ENCODE assay signal across 20 mouse cellular contexts in genomic region chr7:117411874-117412273, GRCm38 (mm10). TPM values are rescaled to one million over a fixed set of nuclear protein-coding genes. Genes with fewer than 3 reads are reported as not detected.
DNase-seq lines count a peak whose midpoint lies in the region; ATAC-seq lines count a peak whose summit lies in the region.
"Had no signal": no experiment of that assay in that cellular context is flagged by ENCODE, and none has a peak within 500 bp of the region (broad histone marks: within the 10 kb centered on the region; RNA-seq: fewer than 3 reads in every experiment).

No protein-coding gene starts in this region.

- H3K4me2 ChIP-seq in heart, embryonic 13.5 days: no peak overlapping the region
- H3K4me2 ChIP-seq in midbrain, embryonic 11.5 days: no peak overlapping the region
- H3K4me2 ChIP-seq in midbrain, embryonic 14.5 days (ENCODE audit: low read length): no peak overlapping the region
- H3K4me2 ChIP-seq: heart, embryonic 15.5 days; hindbrain, embryonic 14.5 days; midbrain, embryonic 15.5 days; neural tube, embryonic 12.5 days had no signal

- H3K27ac ChIP-seq in heart, embryonic 13.5 days (replicated peaks): peak overlapping the region; percentile 32; the same call in 1 of the 2 replicates
- H3K27ac ChIP-seq in midbrain, embryonic 11.5 days (ENCODE audit: low read depth, low read length): no peak overlapping the region
- no peak overlapping the region for H3K27ac ChIP-seq in midbrain, embryonic 14.5 days (replicated peaks; ENCODE audit: low read depth, low read length)
- H3K27ac ChIP-seq: heart, adult 2 months; heart, embryonic 15.5 days; hindbrain, embryonic 14.5 days; midbrain, embryonic 15.5 days; neural tube, embryonic 12.5 days had no signal

- no peak overlapping the region for H3K4me3 ChIP-seq in heart, embryonic 13.5 days
- no peak overlapping the region for H3K4me3 ChIP-seq in midbrain, embryonic 11.5 days (ENCODE audit: low read depth, low read length)
- H3K4me3 ChIP-seq in midbrain, embryonic 14.5 days (replicated peaks; ENCODE audit: low read depth, low read length): no peak overlapping the region
- H3K4me3 ChIP-seq: heart, adult 2 months; heart, embryonic 15.5 days; midbrain, embryonic 15.5 days; neural tube, embryonic 12.5 days had no signal

- H3K9ac ChIP-seq in heart, embryonic 13.5 days: no peak overlapping the region
- no peak overlapping the region for H3K9ac ChIP-seq in midbrain, embryonic 11.5 days (ENCODE audit: low read length)
- no peak overlapping the region for H3K9ac ChIP-seq in midbrain, embryonic 14.5 days (replicated peaks; ENCODE audit: low read length)
- H3K9ac ChIP-seq: heart, embryonic 15.5 days; hindbrain, embryonic 14.5 days; midbrain, embryonic 15.5 days; neural tube, embryonic 12.5 days had no signal

- WGBS in heart, embryonic 13.5 days: 89% methylated on average over 2 of the region's 2 CpGs
- 95% methylated on average over 2 of the region's 2 CpGs for WGBS in midbrain, embryonic 11.5 days
- 94% methylated on average over 2 of the region's 2 CpGs for WGBS in midbrain, embryonic 14.5 days

- H3K9me3 ChIP-seq in heart, embryonic 13.5 days: no peaks in the 10 kb centered on the region
- no peaks in the 10 kb centered on the region for H3K9me3 ChIP-seq in midbrain, embryonic 11.5 days (ENCODE audit: control insufficient read depth, low read length)
- no peaks in the 10 kb centered on the region for H3K9me3 ChIP-seq in midbrain, embryonic 14.5 days (ENCODE audit: control insufficient read depth, low read length)
- H3K9me3 ChIP-seq: heart, embryonic 15.5 days; midbrain, embryonic 15.5 days; neural tube, embryonic 12.5 days had no signal

- no peaks in the 10 kb centered on the region for H3K27me3 ChIP-seq in heart, embryonic 13.5 days (replicated peaks)
- no peaks in the 10 kb centered on the region for H3K27me3 ChIP-seq in midbrain, embryonic 11.5 days (ENCODE audit: control insufficient read depth, insufficient read depth, low read length)
- no peaks in the 10 kb centered on the region for H3K27me3 ChIP-seq in midbrain, embryonic 14.5 days (ENCODE audit: control insufficient read depth, insufficient read depth, low read length)
- H3K27me3 ChIP-seq: CH12.LX; heart, embryonic 15.5 days; midbrain, embryonic 15.5 days; neural tube, embryonic 12.5 days had no signal

- no peak for ATAC-seq in heart, embryonic 13.5 days (ENCODE audit: extremely low read depth, insufficient number of reproducible peaks, low FRiP score, low TSS enrichment)
- no peak for ATAC-seq in midbrain, embryonic 11.5 days (ENCODE audit: low FRiP score)
- ATAC-seq in midbrain, embryonic 14.5 days (ENCODE audit: low FRiP score, low TSS enrichment): no peak
- ATAC-seq in granulocyte monocyte progenitor cell, adult 5-6 weeks (replicated peaks; ENCODE audit: poor library complexity, severe bottlenecking): peak; percentile 60
- ATAC-seq: forebrain, embryonic 14.5 days; inflammation-experienced regulatory T-cells, adult 6 months; midbrain, embryonic 15.5 days had no signal

- H3K4me1 ChIP-seq in heart, embryonic 13.5 days: peaks cover 38% of the 10 kb centered on the region
- no peaks in the 10 kb centered on the region for H3K4me1 ChIP-seq in midbrain, embryonic 11.5 days (ENCODE audit: control insufficient read depth, insufficient read depth, low read length)
- H3K4me1 ChIP-seq in midbrain, embryonic 14.5 days (ENCODE audit: control insufficient read depth, insufficient read depth, low read length): no peaks in the 10 kb centered on the region
- H3K4me1 ChIP-seq: midbrain, embryonic 15.5 days had no signal

- no peaks in the 10 kb centered on the region; the same call in 1 of the 2 replicates for H3K36me3 ChIP-seq in heart, embryonic 13.5 days
- H3K36me3 ChIP-seq in midbrain, embryonic 11.5 days (ENCODE audit: control insufficient read depth, insufficient read depth, low read length): no peaks in the 10 kb centered on the region
- H3K36me3 ChIP-seq in midbrain, embryonic 14.5 days (ENCODE audit: control insufficient read depth, insufficient read depth, low read length): no peaks in the 10 kb centered on the region
- H3K36me3 ChIP-seq: heart, embryonic 15.5 days; midbrain, embryonic 15.5 days; neural tube, embryonic 12.5 days had no signal

- no peak for DNase-seq in heart, postnatal 4 days
- peak; percentile 33 for DNase-seq in midbrain, embryonic 11.5 days (ENCODE audit: low spot score, missing footprints)
- DNase-seq in midbrain, embryonic 14.5 days: no peak
- DNase-seq in kidney, postnatal 36 days: no peak
- DNase-seq in layer of hippocampus, adult 9-11 months: no peak
- DNase-seq: B cell, adult 2 months; cerebellum, adult 9-10 months; kidney, adult 18-20 months; spleen, adult 18-20 months; thymus, postnatal 14 days had no signal

RNA-seq across cellular contexts. Expression of gene Xylt1, which starts 31.1 kb away (rescaled TPM):
- polyA plus RNA-seq in heart, embryonic 13.5 days (2015; fragmentation: Nextera tagmentation; extraction: Ambion mirVana): 0.66 and 0.94 TPM in 2 replicates
- 1 to 10 TPM; 6.5 to 6.9 TPM for total RNA-seq in heart, postnatal 4 days (2021)
- 0.83 and 1.1 TPM in 2 replicates for polyA plus RNA-seq in midbrain, embryonic 11.5 days (2014; fragmentation: Nextera tagmentation; extraction: Ambion mirVana)
- 3.0 and 3.9 TPM in 2 replicates for polyA plus RNA-seq in midbrain, embryonic 14.5 days (2014; fragmentation: Nextera tagmentation; extraction: Ambion mirVana)
- total RNA-seq in granulocyte monocyte progenitor cell, adult 5-6 weeks (2014; fragmentation: Nextera tagmentation): 21.9 and 26.8 TPM in 2 replicates
- total RNA-seq in granulocyte monocyte progenitor cell, adult 5-6 weeks (2017): 16.2 and 20.9 TPM in 2 replicates
